Mouse (Mus musculus): ENCODE measurements around the gene Golga1.
"Not testable (repeated sequence)": the region's sequence is repeated elsewhere in the genome, so short reads cannot be mapped to it uniquely, and the experiment has no call there.

The Golga1 gene

GRCm38 (mm10) chr2:39065400-39065987, at the start of gene Golga1:
Golga1 (minus strand) TSS chr2:39065541.
- DNase-seq (ENCODE audit: low spot score in 2 of 2), result peak; percentile 84 to 91

- DNase-seq (ENCODE audit: low spot score in 2 of 2), result no peak
Observed at GRCm38 (mm10) chr2:39114093-39114492, 48.8 kb upstream of the Golga1 start.

GRCm38 (mm10) chr2:39110514-39110913, 45.2 kb upstream of the Golga1 start:
- no peak for DNase-seq (ENCODE audit: low spot score in 2 of 2)

GRCm38 (mm10) chr2:39109712-39110111, 44.4 kb upstream of the Golga1 start:
- not testable (repeated sequence) for DNase-seq (ENCODE audit: low spot score in 2 of 2)

GRCm38 (mm10) chr2:39099951-39100350, 34.6 kb upstream of the Golga1 start:
- not testable (repeated sequence) for DNase-seq (ENCODE audit: low spot score in 2 of 2)

GRCm38 (mm10) chr2:39097993-39098392, 32.7 kb upstream of the Golga1 start:
- peak in 1 of 2 experiments; percentile 37 for DNase-seq (ENCODE audit: low spot score in 2 of 2)

GRCm38 (mm10) chr2:39091966-39092365, 26.6 kb upstream of the Golga1 start:
- DNase-seq (ENCODE audit: low spot score in 2 of 2), result no peak

GRCm38 (mm10) chr2:39082706-39083105, 17.4 kb upstream of the Golga1 start:
- no peak for DNase-seq (ENCODE audit: low spot score in 2 of 2)

GRCm38 (mm10) chr2:39070666-39071065, 5.3 kb upstream of the Golga1 start:
- DNase-seq (ENCODE audit: low spot score in 2 of 2), result no peak

- DNase-seq (ENCODE audit: low spot score in 2 of 2), result no peak
Observed at GRCm38 (mm10) chr2:39069096-39069495, 3.8 kb upstream of the Golga1 start.

- DNase-seq (ENCODE audit: low spot score in 2 of 2), result no peak
Observed at GRCm38 (mm10) chr2:39064687-39065399, 498 bp downstream of the Golga1 start.

GRCm38 (mm10) chr2:39048515-39048914, 16.8 kb downstream of the Golga1 start:
- DNase-seq (ENCODE audit: low spot score in 2 of 2), result no peak

- no peak for DNase-seq (ENCODE audit: low spot score in 2 of 2)
Observed at GRCm38 (mm10) chr2:39040215-39040614, 25.1 kb downstream of the Golga1 start.

GRCm38 (mm10) chr2:39031611-39032010, 33.7 kb downstream of the Golga1 start:
- DNase-seq (ENCODE audit: low spot score in 2 of 2), result no peak

GRCm38 (mm10) chr2:39020004-39020403, 45.3 kb downstream of the Golga1 start:
- no peak for DNase-seq (ENCODE audit: low spot score in 2 of 2)

- DNase-seq (ENCODE audit: low spot score in 2 of 2), result no peak
Observed at GRCm38 (mm10) chr2:39016581-39016980, 48.8 kb downstream of the Golga1 start.

- DNase-seq (ENCODE audit: low spot score in 2 of 2), result no peak
Observed at GRCm38 (mm10) chr2:39012768-39013279, 52.5 kb downstream of the Golga1 start.

- DNase-seq (ENCODE audit: low spot score in 2 of 2), result no peak
Observed at GRCm38 (mm10) chr2:39011971-39012370, 53.4 kb downstream of the Golga1 start.

- DNase-seq (ENCODE audit: low spot score in 2 of 2), result no peak
Observed at GRCm38 (mm10) chr2:39011264-39011663, 54.1 kb downstream of the Golga1 start.

GRCm38 (mm10) chr2:39010144-39010543, 55.2 kb downstream of the Golga1 start:
- DNase-seq (ENCODE audit: low spot score in 2 of 2), result not testable (repeated sequence)

GRCm38 (mm10) chr2:39008954-39009365, 56.4 kb downstream of the Golga1 start:
- peak in 1 of 2 experiments; percentile 84 for DNase-seq (ENCODE audit: low spot score in 2 of 2)

GRCm38 (mm10) chr2:39008350-39008851, 56.9 kb downstream of the Golga1 start:
- no peak for DNase-seq (ENCODE audit: low spot score in 2 of 2)

GRCm38 (mm10) chr2:39007865-39008264, 57.5 kb downstream of the Golga1 start:
- DNase-seq (ENCODE audit: low spot score in 2 of 2), result peak; percentile 88 to 94

Measured in spleen, postnatal 10 days (tissue).